Mouse (Mus musculus) hindbrain, embryonic 12.5 days (tissue): ENCODE data around the gene Akt1s1. TPM values are rescaled to one million over a fixed set of nuclear protein-coding genes. Genes with fewer than 3 reads are reported as not detected.
"Not testable (repeated sequence)": the region's sequence is repeated elsewhere in the genome, so short reads cannot be mapped to it uniquely, and the experiment has no call there.

Source experiments
- ATAC-seq: fragments of 200-750 bp; cut with Nextera tagmentation; 2 replicates; pipeline ENCODE4 v1.8.0; 2017; ENCODE audit warnings: moderate TSS enrichment; ENCODE audit not compliant: low FRiP score
- H3K27ac ChIP-seq: fragments of 300-500 bp; sonication (generic); 2 replicates; pipeline ENCODE4 v1.5.1; 2016; ENCODE audit warnings: mild to moderate bottlenecking
- H3K27me3 ChIP-seq: fragments of 300-500 bp; sonication (generic); 2 replicates; pipeline ENCODE4 v1.6.1; 2016; ENCODE audit warnings: mild to moderate bottlenecking
- H3K36me3 ChIP-seq: fragments of 300-500 bp; sonication (generic); 2 replicates; pipeline ENCODE4 v1.6.1; 2016; ENCODE audit warnings: mild to moderate bottlenecking
- H3K4me1 ChIP-seq: fragments of 300-500 bp; sonication (generic); 2 replicates; pipeline ENCODE4 v1.6.1; 2016
- H3K4me2 ChIP-seq: fragments of 300-500 bp; sonication (generic); replicated peaks from 2 replicates; pipeline ENCODE4 v1.6.1; 2016; ENCODE audit warnings: mild to moderate bottlenecking
- H3K4me3 ChIP-seq: fragments of 300-500 bp; sonication (generic); 2 replicates; pipeline ENCODE4 v1.5.1; 2016; ENCODE audit warnings: mild to moderate bottlenecking
- H3K9ac ChIP-seq: fragments of 300-500 bp; sonication (generic); 2 replicates; pipeline ENCODE4 v1.6.1; 2016; ENCODE audit warnings: mild to moderate bottlenecking, moderate library complexity
- H3K9me3 ChIP-seq: fragments of 300-500 bp; sonication (generic); replicated peaks from 2 replicates; pipeline ENCODE4 v1.6.1; 2016; ENCODE audit warnings: mild to moderate bottlenecking
- WGBS: fragments of 180-500 bp; shearing (Covaris S2); methylation state at CpG from one replicate; pipeline ENCODE4 v1.1.7; 2016; 5-methylcytosine and 5-hydroxymethylcytosine counted together
- polyA plus RNA-seq: library from polyadenylated mRNA; unstranded; fragments of >200 nt; fragmentation: Nextera tagmentation; extraction: Ambion mirVana; gene quantifications from 2 replicates; pipeline ENCODE4 v1.2.1, GENCODE M21; 2016

Akt1s1 gene
- polyA plus RNA-seq, 1 experiment from 2014 or later = 99.3 TPM

DNA sequence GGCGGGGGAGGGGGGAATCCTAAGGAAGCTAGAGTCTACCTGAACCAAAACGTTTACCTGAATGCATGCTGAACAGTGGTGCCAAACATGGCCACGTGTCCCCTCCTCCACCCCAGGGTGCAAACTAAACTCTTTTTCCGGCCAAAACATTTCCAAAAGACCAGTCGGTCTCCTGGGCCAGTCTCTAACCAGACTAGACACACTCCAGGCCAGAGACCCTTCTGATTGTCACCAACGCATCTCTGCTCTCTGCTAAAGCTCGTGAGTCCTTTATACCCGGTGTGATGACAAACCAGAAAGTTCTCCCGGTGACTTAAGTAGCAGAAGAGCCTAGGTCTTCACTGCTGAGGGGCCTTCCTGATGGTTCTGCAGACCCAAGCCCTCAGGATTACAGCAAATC, 19.0 kb downstream of the Akt1s1 start:
- Histone ChIP-seq H3K4me3 (peak overlapping the region; percentile 97), H3K4me2 (peak overlapping the region; percentile 98), H3K27ac (no peak overlapping the region), H3K9ac (peak overlapping the region; percentile 99), H3K4me1 (peaks cover 53% of the 10 kb centered on the region), H3K36me3 (peaks cover 42% of the 10 kb centered on the region), H3K27me3 (no peaks in the 10 kb centered on the region), H3K9me3 (no peaks in the 10 kb centered on the region)
- WGBS = 60% methylated on average over 9 of the region's 9 CpGs
- ATAC-seq = no peak

DNA sequence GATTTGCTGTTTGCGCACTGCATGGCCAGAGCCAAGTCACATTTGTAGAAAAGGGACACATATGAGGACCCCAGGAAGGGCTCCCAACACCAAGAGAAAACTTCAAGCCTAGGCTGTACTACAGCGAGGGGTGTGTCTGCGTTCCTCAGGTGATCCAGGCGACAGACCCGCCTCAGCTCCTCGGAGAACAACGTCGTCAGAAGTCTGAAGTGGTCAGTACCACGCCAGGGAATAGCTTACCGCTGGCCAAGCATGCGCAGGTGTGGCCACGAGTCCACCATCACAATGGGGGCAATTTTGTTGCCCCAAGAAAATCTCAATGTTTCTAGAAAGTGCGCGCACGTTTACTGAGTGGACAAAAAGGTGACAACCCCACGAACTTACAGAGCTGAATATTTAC, 19.7 kb downstream of the Akt1s1 start:
- 8% methylated on average over 16 of the region's 16 CpGs for WGBS
- ATAC-seq = no peak
- peaks cover 53% of the 10 kb centered on the region for H3K4me1 ChIP-seq

GRCm38 (mm10) chr7:44868919-44869696, 20.3 kb downstream of the Akt1s1 start:
- under 1% methylated on average over 89 of the region's 108 CpGs for WGBS
- Histone ChIP-seq H3K4me2 (peak overlapping the region; percentile 98), H3K27me3 (no peaks in the 10 kb centered on the region), H3K27ac (peak overlapping the region; percentile 100), H3K9ac (peak overlapping the region; percentile 99), H3K4me3 (peak overlapping the region; percentile 97), H3K36me3 (peaks cover 29% of the 10 kb centered on the region), H3K4me1 (peaks cover 53% of the 10 kb centered on the region), H3K9me3 (no peaks in the 10 kb centered on the region)
- ATAC-seq = peak; percentile 49

More for the DNA sequence above, 19.7 kb downstream of the Akt1s1 start:
- Histone ChIP-seq H3K27me3 (no peaks in the 10 kb centered on the region), H3K9ac (peak overlapping the region; percentile 99), H3K4me2 (peak overlapping the region; percentile 98), H3K27ac (peak overlapping the region; percentile 100), H3K4me3 (peak overlapping the region; percentile 97), H3K9me3 (no peaks in the 10 kb centered on the region), H3K36me3 (peaks cover 35% of the 10 kb centered on the region)

GRCm38 (mm10) chr7:44869697-44870528, 21.1 kb downstream of the Akt1s1 start, which contains the start of gene Ptov1:
TSS of gene Ptov1 (minus strand) at chr7:44869788.
- Histone ChIP-seq H3K4me1 (peaks cover 48% of the 10 kb centered on the region), H3K4me3 (peak within 1 kb of the TSS; percentile 97), H3K36me3 (peaks cover 21% of the 10 kb centered on the region), H3K9me3 (no peaks in the 10 kb centered on the region), H3K27ac (peak within 1 kb of the TSS; percentile 100), H3K9ac (peak within 1 kb of the TSS; percentile 99), H3K27me3 (no peaks in the 10 kb centered on the region), H3K4me2 (peak within 1 kb of the TSS; percentile 98)
- ATAC-seq = peak; percentile 95
- 12% methylated on average over 29 of the region's 29 CpGs for WGBS

- peak overlapping the region; percentile 100 for H3K27ac ChIP-seq
- 80% methylated on average over 6 of the region's 6 CpGs for WGBS
- H3K4me1 ChIP-seq = peaks cover 41% of the 10 kb centered on the region
- H3K4me3 ChIP-seq = peak overlapping the region; percentile 97
- H3K4me2 ChIP-seq = peak overlapping the region; percentile 98
- H3K9me3 ChIP-seq = no peaks in the 10 kb centered on the region
- ATAC-seq = no peak
- no peaks in the 10 kb centered on the region for H3K27me3 ChIP-seq
- H3K36me3 ChIP-seq = peaks cover 18% of the 10 kb centered on the region
- peak overlapping the region; percentile 36; the same call in 1 of the 2 replicates for H3K9ac ChIP-seq
These were observed 21.8 kb downstream of the Akt1s1 start for GRCm38 (mm10) chr7:44870614-44871013.

- H3K36me3 ChIP-seq = peaks cover 17% of the 10 kb centered on the region
- H3K4me2 ChIP-seq = no peak overlapping the region
- H3K4me3 ChIP-seq = no peak overlapping the region
- ATAC-seq = no peak
- peaks cover 35% of the 10 kb centered on the region for H3K4me1 ChIP-seq
- no peaks in the 10 kb centered on the region for H3K9me3 ChIP-seq
- 38% methylated on average over 1 of the region's 1 CpGs for WGBS
- H3K27me3 ChIP-seq = no peaks in the 10 kb centered on the region
- peak overlapping the region; percentile 40 for H3K27ac ChIP-seq
- no peak overlapping the region for H3K9ac ChIP-seq
These were observed 22.4 kb downstream of the Akt1s1 start for GRCm38 (mm10) chr7:44871181-44871580.

- Histone ChIP-seq H3K27ac (0 out of 2 replicates have a peak overlapping the region, but pooled peaks have one; percentile 40), H3K36me3 (peaks cover 17% of the 10 kb centered on the region), H3K4me1 (peaks cover 29% of the 10 kb centered on the region)
- H3K4me2 ChIP-seq, ATAC-seq, H3K9me3 ChIP-seq, H3K27me3 ChIP-seq, H3K9ac ChIP-seq, H3K4me3 ChIP-seq: not testable (repeated sequence)
- WGBS = 89% methylated on average over 2 of the region's 2 CpGs
These were observed 23.0 kb downstream of the Akt1s1 start for GRCm38 (mm10) chr7:44871774-44872173.

DNA sequence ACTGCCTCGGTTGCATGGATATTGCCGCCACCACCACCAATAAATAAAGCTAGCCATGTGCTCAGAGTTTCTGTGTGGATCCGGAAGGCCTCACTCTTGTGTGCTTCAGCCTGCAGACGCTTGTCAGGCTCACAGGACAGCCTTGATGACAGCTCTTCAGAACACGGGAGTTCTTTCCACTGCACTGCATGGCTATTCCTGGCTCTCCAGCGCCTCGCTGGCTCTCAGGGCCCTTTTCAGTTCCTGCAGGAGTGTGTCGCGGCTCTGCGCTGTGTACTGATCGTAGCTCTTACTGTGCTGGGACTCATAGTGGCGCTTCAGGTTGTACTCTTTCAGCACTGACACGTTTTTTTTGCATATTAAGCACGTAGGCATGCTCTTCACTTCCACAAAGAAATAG, 29.0 kb downstream of the Akt1s1 start:
- ATAC-seq = no peak
- Histone ChIP-seq H3K36me3 (peaks cover 75% of the 10 kb centered on the region), H3K9me3 (no peaks in the 10 kb centered on the region), H3K27ac (no peak overlapping the region), H3K4me2 (no peak overlapping the region), H3K27me3 (no peaks in the 10 kb centered on the region), H3K9ac (no peak overlapping the region), H3K4me1 (no peaks in the 10 kb centered on the region), H3K4me3 (no peak overlapping the region)
- WGBS = 89% methylated on average over 14 of the region's 14 CpGs

DNA sequence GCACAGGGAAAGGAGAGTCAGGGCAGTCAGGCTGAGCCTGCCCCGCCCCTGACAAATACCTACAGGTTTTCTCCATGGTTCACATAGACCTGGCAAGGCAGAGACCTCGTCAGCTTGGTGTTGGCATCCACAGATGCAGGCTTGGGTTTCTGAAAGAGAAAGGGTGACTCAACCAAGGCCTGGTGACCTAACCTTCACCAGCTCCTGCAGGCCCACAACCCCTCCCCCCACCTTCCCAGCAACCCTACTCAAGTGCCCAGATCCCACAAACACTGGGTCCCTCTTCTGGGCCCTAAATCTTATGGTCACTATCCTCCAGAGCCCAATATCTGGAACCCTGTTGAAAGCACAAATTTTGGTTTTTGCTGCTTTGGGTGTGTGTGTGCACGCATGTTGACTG, 34.2 kb downstream of the Akt1s1 start:
- no peak overlapping the region for H3K9ac ChIP-seq
- H3K27me3 ChIP-seq = no peaks in the 10 kb centered on the region
- H3K4me2 ChIP-seq = no peak overlapping the region
- 98% methylated on average over 3 of the region's 3 CpGs for WGBS
- ATAC-seq = no peak
- no peak overlapping the region for H3K27ac ChIP-seq
- H3K9me3 ChIP-seq = no peaks in the 10 kb centered on the region
- H3K36me3 ChIP-seq = peaks cover 79% of the 10 kb centered on the region
- no peak overlapping the region for H3K4me3 ChIP-seq
- H3K4me1 ChIP-seq = no peaks in the 10 kb centered on the region

DNA sequence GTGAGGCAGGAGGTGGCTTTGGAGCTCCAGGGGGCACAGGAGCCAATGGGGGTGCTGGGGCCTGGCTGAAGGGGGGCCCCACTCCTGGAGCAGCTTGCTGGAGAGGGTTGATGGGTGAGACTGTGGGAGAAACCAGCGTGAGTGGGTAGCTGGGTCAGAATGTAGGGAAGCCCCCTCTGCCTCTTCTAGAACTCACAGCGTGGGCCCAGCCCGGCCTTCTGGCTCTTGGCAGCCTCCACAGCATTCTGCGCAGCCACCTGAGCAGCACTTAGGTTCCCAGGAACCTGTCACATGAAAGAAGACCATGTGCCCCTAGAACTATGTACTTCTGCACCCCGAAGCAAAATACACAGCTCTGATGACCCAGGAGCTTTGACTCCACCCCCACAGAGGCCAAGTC, 35.8 kb downstream of the Akt1s1 start:
- Histone ChIP-seq H3K4me1 (no peaks in the 10 kb centered on the region), H3K36me3 (peaks cover 77% of the 10 kb centered on the region), H3K9me3 (no peaks in the 10 kb centered on the region), H3K4me2 (no peak overlapping the region), H3K9ac (no peak overlapping the region), H3K27ac (no peak overlapping the region), H3K4me3 (no peak overlapping the region), H3K27me3 (no peaks in the 10 kb centered on the region)
- WGBS = 100% methylated on average over 5 of the region's 5 CpGs
- no peak for ATAC-seq

GRCm38 (mm10) chr7:44886964-44887363, 38.2 kb downstream of the Akt1s1 start:
- Histone ChIP-seq H3K4me2 (no peak overlapping the region), H3K4me1 (peaks cover 18% of the 10 kb centered on the region), H3K4me3 (no peak overlapping the region), H3K36me3 (peaks cover 56% of the 10 kb centered on the region), H3K27ac (no peak overlapping the region), H3K9ac (no peak overlapping the region), H3K27me3 (no peaks in the 10 kb centered on the region), H3K9me3 (no peaks in the 10 kb centered on the region)
- WGBS = 93% methylated on average over 7 of the region's 7 CpGs
- no peak for ATAC-seq
